Mouse (Mus musculus) lung, adult 2 months (tissue): ENCODE results near the gene Gm4871.

ENCODE experiments used
- CTCF ChIP-seq: fragments of 200-500 bp; IDR thresholded peaks from 2 replicates; pipeline ENCODE4 v1.5.1; 2011; ENCODE audit warnings: mild to moderate bottlenecking, low read length, control low read depth; ENCODE audit not compliant: insufficient read depth
- POLR2A ChIP-seq: fragments of 200-500 bp; IDR thresholded peaks from 2 replicates; pipeline ENCODE4 v1.6.1; 2011; ENCODE audit warnings: low read depth, mild to moderate bottlenecking, control low read depth, low read length, borderline replicate concordance; ENCODE audit errors: extremely low read depth

DNA sequence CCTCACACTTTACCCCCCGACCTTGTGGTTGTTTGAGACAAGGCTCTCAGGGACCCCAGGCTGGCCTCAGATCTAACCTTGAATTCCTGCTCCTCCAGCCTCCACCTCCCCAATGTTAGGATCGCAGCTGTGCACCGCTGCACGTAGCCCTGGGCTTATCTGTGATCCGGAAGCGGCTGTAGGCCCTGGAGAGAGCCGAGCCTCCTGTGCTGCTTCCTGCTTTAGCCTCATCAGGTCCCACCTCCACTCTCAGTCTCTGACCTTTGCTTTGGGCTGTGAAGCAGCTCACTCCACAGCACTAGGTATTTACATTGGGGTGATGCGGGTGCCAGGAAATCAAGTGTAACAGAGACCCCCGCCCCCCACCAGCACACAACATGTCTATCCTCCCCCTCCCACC lies 28.1 kb downstream of the Gm4871 start:
- TF ChIP-seq POLR2A (no peak), CTCF (no peak)
